Comparison of ENCODE assay signal across 8 mouse cellular contexts in genomic region chr9:121352131-121352606, GRCm38 (mm10). TPM values are rescaled to one million over a fixed set of nuclear protein-coding genes. Genes with fewer than 3 reads are reported as not detected.
A peak's percentile ranks its signal among the peaks of the same experiment; 100 is the strongest.
DNase-seq lines count a peak whose midpoint lies in the region; ATAC-seq and TF ChIP-seq lines count a peak whose summit lies in the region.

No protein-coding gene starts in this region.

- H3K9me3 ChIP-seq in hindbrain, embryonic 11.5 days (ENCODE audit: control insufficient read depth, low read length): no peaks in the 10 kb centered on the region
- H3K9me3 ChIP-seq in hindbrain, embryonic 14.5 days (ENCODE audit: control insufficient read depth, low read length): no peaks in the 10 kb centered on the region
- H3K9me3 ChIP-seq in ES-E14 (ENCODE audit: control insufficient read depth, insufficient read depth, low read depth, low read length): no peaks in the 10 kb centered on the region
- no peaks in the 10 kb centered on the region for H3K9me3 ChIP-seq in embryonic facial prominence, embryonic 10.5 days
- no peaks in the 10 kb centered on the region for H3K9me3 ChIP-seq in megakaryocyte, embryonic 14.5 days

- peak; percentile 25; the same call in 1 of the 2 replicates for ATAC-seq in hindbrain, embryonic 11.5 days (ENCODE audit: low FRiP score)
- no peak for ATAC-seq in hindbrain, embryonic 14.5 days (ENCODE audit: low FRiP score)

- H3K4me2 ChIP-seq in hindbrain, embryonic 11.5 days (replicated peaks; ENCODE audit: low read depth, low read length): no peak overlapping the region
- no peak overlapping the region for H3K4me2 ChIP-seq in hindbrain, embryonic 14.5 days (replicated peaks)

- no peak overlapping the region; the same call in 1 of the 2 replicates for H3K27ac ChIP-seq in hindbrain, embryonic 11.5 days (ENCODE audit: low read depth, low read length)
- H3K27ac ChIP-seq in hindbrain, embryonic 14.5 days: no peak overlapping the region
- no peak overlapping the region; the same call in 1 of the 2 replicates for H3K27ac ChIP-seq in ES-E14 (ENCODE audit: insufficient read depth, low read depth, low read length, poor library complexity, severe bottlenecking)
- no peak overlapping the region for H3K27ac ChIP-seq in embryonic facial prominence, embryonic 10.5 days (replicated peaks)

- H3K36me3 ChIP-seq in hindbrain, embryonic 11.5 days (ENCODE audit: control insufficient read depth, insufficient read depth, low read length): no peaks in the 10 kb centered on the region
- no peaks in the 10 kb centered on the region for H3K36me3 ChIP-seq in hindbrain, embryonic 14.5 days (replicated peaks; ENCODE audit: control insufficient read depth, insufficient read depth)
- H3K36me3 ChIP-seq in ES-E14 (ENCODE audit: control insufficient read depth, insufficient read depth, low read length, poor library complexity, severe bottlenecking): no peaks in the 10 kb centered on the region
- H3K36me3 ChIP-seq in embryonic facial prominence, embryonic 10.5 days (replicated peaks): no peaks in the 10 kb centered on the region
- no peaks in the 10 kb centered on the region for H3K36me3 ChIP-seq in megakaryocyte, embryonic 14.5 days (replicated peaks; ENCODE audit: low read length)

- peaks cover 18% of the 10 kb centered on the region for H3K4me1 ChIP-seq in hindbrain, embryonic 11.5 days (replicated peaks; ENCODE audit: control insufficient read depth, insufficient read depth, low read length)
- peaks cover 41% of the 10 kb centered on the region for H3K4me1 ChIP-seq in hindbrain, embryonic 14.5 days (replicated peaks; ENCODE audit: control insufficient read depth, insufficient read depth, low read length)
- peaks cover 21 to 49% of the 10 kb centered on the region in 2 experiments for H3K4me1 ChIP-seq in ES-E14 (ENCODE audit: control insufficient read depth in 2 of 2, insufficient read depth in 2 of 2, low read length in 2 of 2, poor library complexity in 1 of 2)
- peaks cover 63% of the 10 kb centered on the region for H3K4me1 ChIP-seq in embryonic facial prominence, embryonic 10.5 days
- H3K4me1 ChIP-seq in megakaryocyte, embryonic 14.5 days: peaks cover 49% of the 10 kb centered on the region

- H3K27me3 ChIP-seq in hindbrain, embryonic 11.5 days (ENCODE audit: control insufficient read depth, insufficient read depth, low read length): no peaks in the 10 kb centered on the region
- no peaks in the 10 kb centered on the region for H3K27me3 ChIP-seq in hindbrain, embryonic 14.5 days (ENCODE audit: control insufficient read depth, insufficient read depth, low read length)
- no peaks in the 10 kb centered on the region for H3K27me3 ChIP-seq in embryonic facial prominence, embryonic 10.5 days (replicated peaks; ENCODE audit: low read depth, poor library complexity, severe bottlenecking)
- H3K27me3 ChIP-seq in megakaryocyte, embryonic 14.5 days (replicated peaks): peaks cover 1% of the 10 kb centered on the region

- H3K9ac ChIP-seq in hindbrain, embryonic 11.5 days (ENCODE audit: low read depth, low read length): no peak overlapping the region
- H3K9ac ChIP-seq in hindbrain, embryonic 14.5 days: no peak overlapping the region
- peak overlapping the region; percentile 64 for H3K9ac ChIP-seq in ES-E14 (ENCODE audit: insufficient read depth, low read depth, low read length, poor library complexity, severe bottlenecking)

- in situ Hi-C loops in ES-E14 (cut with MboI; ENCODE audit: low sequenced_read_pairs in 2 of 2, unreplicated experiment in 2 of 2): loop anchor here in 1 of 2 experiments (5.0 kb wide), 1 partner anchor 50 kb away; no protein-coding TSS in a partner anchor

- peak; percentile 67 for DNase-seq in hindbrain, embryonic 11.5 days (ENCODE audit: low spot score)
- no peak for DNase-seq in hindbrain, embryonic 14.5 days (ENCODE audit: low spot score)
- DNase-seq in ES-E14 (ENCODE audit: low read depth, low spot score): peak; percentile 83
- DNase-seq in embryonic facial prominence, embryonic 10.5 days (ENCODE audit: low spot score): peak; percentile 44
- peak; percentile 77 for DNase-seq in kidney, adult 9 months
- DNase-seq in thymus, postnatal 4 days: peak; percentile 84
- no peak for DNase-seq in ovary, postnatal 36 days (ENCODE audit: low spot score)

- 24% methylated on average over 11 of the region's 11 CpGs for WGBS in hindbrain, embryonic 11.5 days
- WGBS in hindbrain, embryonic 14.5 days: 28% methylated on average over 11 of the region's 11 CpGs
- 25% methylated on average over 11 of the region's 11 CpGs for WGBS in embryonic facial prominence, embryonic 10.5 days

- H3K4me3 ChIP-seq in hindbrain, embryonic 11.5 days (ENCODE audit: low read depth, low read length): no peak overlapping the region
- no peak overlapping the region for H3K4me3 ChIP-seq in hindbrain, embryonic 14.5 days (replicated peaks; ENCODE audit: low read length)
- H3K4me3 ChIP-seq in ES-E14 (ENCODE audit: insufficient read depth in 1 of 2, low read depth in 1 of 2, low read length in 2 of 2, poor library complexity in 1 of 2, severe bottlenecking in 1 of 2): peak overlapping the region; percentile 39 to 52; a peak in 3 of 4 replicates
- no peak overlapping the region for H3K4me3 ChIP-seq in embryonic facial prominence, embryonic 10.5 days
- peak overlapping the region; percentile 68 for H3K4me3 ChIP-seq in megakaryocyte, embryonic 14.5 days (replicated peaks)

TF ChIP-seq in ES-E14, 5 proteins besides CTCF, POLR2A, EP300 and RAD21:
- TF ChIP-seq ZNF384 (IDR thresholded peaks at IDR 0.05; ENCODE audit: low read depth, low read length) (no peak), ZC3H11A (IDR thresholded peaks at IDR 0.05; ENCODE audit: borderline replicate concordance, low read depth, low read length) (no peak), HCFC1 (IDR thresholded peaks at IDR 0.05; ENCODE audit: borderline replicate concordance, insufficient read depth, low read length) (no peak)

RNA-seq across cellular contexts. Expression of gene Trak1, which starts 54.9 kb away (rescaled TPM):
- 19.8 and 21.2 TPM in 2 replicates for polyA plus RNA-seq in hindbrain, embryonic 11.5 days (2014; fragmentation: Nextera tagmentation; extraction: Ambion mirVana)
- 63.0 and 65.9 TPM in 2 replicates for polyA plus RNA-seq in hindbrain, embryonic 14.5 days (2014; fragmentation: Nextera tagmentation; extraction: Ambion mirVana)
- 18.9 and 42.6 TPM in 2 replicates for total RNA-seq in ES-E14 (2012; rRNA removed)
- 14.1 and 14.7 TPM in 2 replicates for polyA plus RNA-seq in embryonic facial prominence, embryonic 10.5 days (2016; fragmentation: Nextera tagmentation; extraction: Ambion mirVana)
- 5.1 and 9.7 TPM in 2 replicates for polyA plus RNA-seq in megakaryocyte, embryonic 14.5 days (2012; ENCODE audit: insufficient read depth, low replicate concordance)

Comparison
In these comparisons a context has a peak if more than half of its experiments do, and no peak if none do; other contexts are left out.
1. DNase-seq: peak in hindbrain, embryonic 11.5 days (single experiment), ES-E14 (single experiment), embryonic facial prominence, embryonic 10.5 days (single experiment), kidney, adult 9 months (single experiment) and thymus, postnatal 4 days (single experiment); none in hindbrain, embryonic 14.5 days (single experiment) and ovary, postnatal 36 days (single experiment).
2. H3K4me3 ChIP-seq: peak in ES-E14 (2 of 2) and megakaryocyte, embryonic 14.5 days (single experiment); none in hindbrain, embryonic 11.5 days (single experiment), hindbrain, embryonic 14.5 days (single experiment) and embryonic facial prominence, embryonic 10.5 days (single experiment).